Mouse (Mus musculus) hindbrain, embryonic 16.5 days (tissue): ENCODE measurements around the gene Tcea3. TPM values are rescaled to one million over a fixed set of nuclear protein-coding genes. Genes with fewer than 3 reads are reported as not detected.

Experiments used
- ATAC-seq: fragments of 200-750 bp; cut with Nextera tagmentation; 2 replicates; pipeline ENCODE4 v1.8.0; 2017; ENCODE audit warnings: moderate TSS enrichment, moderate library complexity
- H3K27ac ChIP-seq: fragments of 300-500 bp; sonication (generic); 2 replicates; pipeline ENCODE4 v1.5.1; 2014; ENCODE audit warnings: low read depth, mild to moderate bottlenecking, control low read depth, low read length, moderate library complexity
- H3K27me3 ChIP-seq: fragments of 300-500 bp; sonication (generic); replicated peaks from 2 replicates; pipeline ENCODE4 v1.6.1; 2014; ENCODE audit warnings: low read length; ENCODE audit not compliant: control insufficient read depth, insufficient read depth
- H3K36me3 ChIP-seq: fragments of 300-500 bp; sonication (generic); 2 replicates; pipeline ENCODE4 v1.6.1; 2014; ENCODE audit warnings: mild to moderate bottlenecking, low read length, moderate library complexity, mixed read lengths; ENCODE audit not compliant: control insufficient read depth, insufficient read depth
- H3K4me1 ChIP-seq: fragments of 300-500 bp; sonication (generic); 2 replicates; pipeline ENCODE4 v1.6.1; 2014; ENCODE audit warnings: low read depth, low read length; ENCODE audit not compliant: control insufficient read depth, insufficient read depth
- H3K4me2 ChIP-seq: fragments of 300-500 bp; sonication (generic); 2 replicates; pipeline ENCODE4 v1.6.1; 2014; ENCODE audit warnings: mild to moderate bottlenecking, low read length, control low read depth, moderate library complexity
- H3K4me3 ChIP-seq: fragments of 300-500 bp; sonication (generic); 2 replicates; pipeline ENCODE4 v1.5.1; 2014; ENCODE audit warnings: mild to moderate bottlenecking, low read length, control low read depth, moderate library complexity
- H3K9ac ChIP-seq: fragments of 300-500 bp; sonication (generic); 2 replicates; pipeline ENCODE4 v1.6.1; 2014; ENCODE audit warnings: low read depth, mild to moderate bottlenecking, control low read depth, low read length, moderate library complexity
- H3K9me3 ChIP-seq: fragments of 300-500 bp; sonication (generic); 2 replicates; pipeline ENCODE4 v1.6.1; 2014; ENCODE audit warnings: mild to moderate bottlenecking, low read length, moderate library complexity; ENCODE audit not compliant: control insufficient read depth
- whole genome bisulfite sequencing: fragments of 180-500 bp; shearing (Covaris S2); extraction: QIAGEN DNeasy Blood & Tissue Kit; methylation state at CpG from one replicate; pipeline ENCODE4 v1.1.7; 2014; 5-methylcytosine and 5-hydroxymethylcytosine counted together
- polyA plus RNA-seq: library from polyadenylated mRNA; unstranded; fragments of >200 nt; fragmentation: Nextera tagmentation; extraction: Ambion mirVana; gene quantifications from 2 replicates; pipeline ENCODE4 v1.2.1, GENCODE M21; 2015

Gene Tcea3
- polyA plus RNA-seq, 1 experiment from 2014 or later = 2.1 TPM

DNA sequence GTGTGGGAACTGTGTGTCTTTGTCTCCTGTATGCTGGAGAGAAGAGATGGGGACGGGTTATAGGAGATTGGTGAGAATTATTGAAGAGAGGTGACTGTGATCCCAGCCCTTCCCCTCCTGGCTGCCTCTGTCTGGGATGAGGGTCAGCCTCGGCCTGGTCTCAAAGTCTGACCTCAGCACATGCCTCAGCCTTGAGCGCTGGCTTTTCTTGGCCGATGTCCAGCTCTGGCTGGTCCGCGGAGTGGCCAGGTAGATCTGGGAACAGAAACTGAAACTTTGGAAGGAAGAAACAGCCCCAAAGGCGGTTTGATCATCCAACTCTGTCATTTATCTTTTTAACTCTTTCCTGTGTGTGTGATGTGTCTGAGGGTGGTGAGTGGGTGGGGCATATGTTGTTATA lies 33.9 kb upstream of the Tcea3 start:
- no peak for ATAC-seq

DNA sequence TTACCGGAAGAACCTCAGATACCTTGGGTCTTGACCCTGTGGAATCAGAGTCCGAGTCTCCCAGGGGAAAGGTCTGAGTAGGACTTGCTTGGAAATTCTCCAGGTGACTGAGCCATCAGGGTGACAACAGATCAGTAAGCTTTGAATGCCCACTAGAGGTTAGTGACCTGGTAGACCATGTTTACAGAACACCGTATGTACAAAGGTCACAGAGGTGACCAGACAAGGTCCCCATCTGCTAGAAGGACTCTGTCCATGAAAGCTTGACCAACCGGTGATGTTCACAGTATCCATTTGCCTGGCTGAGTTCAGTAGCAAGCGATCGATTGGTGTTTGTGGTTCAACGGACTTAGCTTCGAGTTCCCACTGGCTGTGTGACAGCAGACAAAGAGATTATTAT lies 32.7 kb upstream of the Tcea3 start:
- Histone ChIP-seq H3K27me3 (no peaks in the 10 kb centered on the region), H3K4me2 (no peak overlapping the region), H3K4me3 (no peak overlapping the region), H3K4me1 (peaks cover 13% of the 10 kb centered on the region), H3K36me3 (no peaks in the 10 kb centered on the region), H3K9me3 (no peaks in the 10 kb centered on the region), H3K9ac (no peak overlapping the region), H3K27ac (no peak overlapping the region)
- 86% methylated on average over 8 of the region's 8 CpGs for WGBS
- no peak for ATAC-seq

More for the DNA sequence above, 33.9 kb upstream of the Tcea3 start:
- H3K27ac ChIP-seq = no peak overlapping the region
- no peak overlapping the region for H3K9ac ChIP-seq
- peaks cover 2% of the 10 kb centered on the region; the same call in 1 of the 2 replicates for H3K27me3 ChIP-seq
- H3K4me1 ChIP-seq = peaks cover 6% of the 10 kb centered on the region
- WGBS = 74% methylated on average over 7 of the region's 7 CpGs
- no peak overlapping the region for H3K4me2 ChIP-seq
- H3K9me3 ChIP-seq = no peaks in the 10 kb centered on the region
- no peaks in the 10 kb centered on the region for H3K36me3 ChIP-seq
- H3K4me3 ChIP-seq = no peak overlapping the region

DNA sequence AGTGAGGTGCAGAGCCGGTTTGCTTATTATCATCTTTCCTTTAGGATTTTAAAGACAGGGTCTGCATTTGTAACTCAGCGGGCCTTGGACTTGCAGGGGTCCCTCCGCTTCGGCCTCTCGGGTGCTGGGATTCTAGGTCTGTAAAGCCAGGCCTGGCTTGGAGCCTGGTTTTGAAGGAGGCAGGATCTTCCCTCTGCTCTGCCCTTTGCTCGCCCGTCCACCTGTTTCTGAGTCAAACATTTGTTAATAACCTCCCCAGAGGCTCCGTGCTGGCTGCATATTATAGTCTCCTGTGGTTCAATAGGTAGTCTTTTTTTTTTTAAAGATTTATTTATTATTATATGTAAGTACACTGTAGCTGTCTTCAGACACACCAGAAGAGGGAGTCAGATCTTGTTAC lies 32.0 kb upstream of the Tcea3 start:
- 82% methylated on average over 8 of the region's 8 CpGs for WGBS
- Histone ChIP-seq H3K27ac (no peak overlapping the region), H3K36me3 (no peaks in the 10 kb centered on the region)

DNA sequence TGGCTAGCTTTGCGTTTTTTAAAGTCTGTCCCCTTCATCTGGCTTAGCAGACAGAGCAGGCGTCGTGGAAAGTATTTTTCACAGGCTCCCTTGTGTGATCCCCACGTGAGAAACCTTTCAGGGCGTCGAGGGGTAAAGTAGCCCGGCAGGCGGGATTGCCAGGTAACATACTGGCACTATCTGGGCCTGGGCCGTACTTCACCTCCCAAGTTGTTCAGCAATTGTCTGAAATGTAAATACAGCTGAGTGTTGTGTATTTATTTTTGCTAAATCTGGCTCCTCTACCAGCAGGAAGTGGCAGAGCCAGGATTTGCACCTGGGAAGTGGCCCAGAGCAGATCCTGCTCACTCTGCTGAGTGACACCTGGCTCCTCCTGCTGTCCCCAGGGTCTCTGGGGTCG lies 30.5 kb upstream of the Tcea3 start:
- Histone ChIP-seq H3K4me3 (no peak overlapping the region), H3K36me3 (no peaks in the 10 kb centered on the region), H3K4me1 (peaks cover 13% of the 10 kb centered on the region), H3K9ac (no peak overlapping the region), H3K4me2 (no peak overlapping the region), H3K27ac (no peak overlapping the region), H3K27me3 (no peaks in the 10 kb centered on the region), H3K9me3 (no peaks in the 10 kb centered on the region)
- WGBS = 61% methylated on average over 10 of the region's 10 CpGs
- ATAC-seq = no peak

More for the DNA sequence above, 32.0 kb upstream of the Tcea3 start:
- H3K4me1 ChIP-seq = peaks cover 13% of the 10 kb centered on the region
- no peak overlapping the region for H3K4me3 ChIP-seq
- H3K9me3 ChIP-seq = no peaks in the 10 kb centered on the region
- no peaks in the 10 kb centered on the region for H3K27me3 ChIP-seq
- ATAC-seq = no peak
- H3K9ac ChIP-seq = no peak overlapping the region
- no peak overlapping the region for H3K4me2 ChIP-seq

DNA sequence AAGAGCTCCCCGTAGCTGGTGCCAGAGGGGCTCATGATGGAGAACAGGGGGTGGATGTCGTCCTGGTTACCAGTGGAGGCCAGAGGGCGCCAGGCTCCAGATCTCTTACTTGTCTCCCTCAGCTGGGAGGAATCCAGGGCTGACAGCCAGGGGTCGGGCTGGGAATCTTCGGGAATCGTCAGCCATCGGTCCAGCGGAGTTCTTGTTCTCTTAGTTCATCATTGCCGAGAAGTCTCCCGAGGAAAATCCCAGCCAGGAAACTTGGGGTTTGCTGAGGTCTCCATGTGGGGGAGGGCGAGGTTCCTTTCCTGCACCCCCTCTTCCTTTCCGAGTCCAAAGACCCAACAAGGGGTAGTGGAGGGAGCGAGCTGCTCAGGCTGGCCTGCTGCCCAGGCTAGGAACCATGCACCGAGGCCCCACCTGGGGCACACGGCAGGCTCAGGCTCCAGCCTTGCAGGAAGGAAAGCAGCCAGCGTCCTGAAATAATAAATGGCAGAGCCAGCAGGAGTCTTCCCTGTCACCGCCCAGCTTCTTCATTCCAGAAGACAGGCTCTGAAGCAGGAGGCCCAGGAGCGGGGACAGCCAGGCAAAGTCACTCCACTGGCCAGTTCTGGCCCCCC lies 28.8 kb upstream of the Tcea3 start:
- H3K4me3 ChIP-seq = no peak overlapping the region
- 8% methylated on average over 18 of the region's 18 CpGs for WGBS

DNA sequence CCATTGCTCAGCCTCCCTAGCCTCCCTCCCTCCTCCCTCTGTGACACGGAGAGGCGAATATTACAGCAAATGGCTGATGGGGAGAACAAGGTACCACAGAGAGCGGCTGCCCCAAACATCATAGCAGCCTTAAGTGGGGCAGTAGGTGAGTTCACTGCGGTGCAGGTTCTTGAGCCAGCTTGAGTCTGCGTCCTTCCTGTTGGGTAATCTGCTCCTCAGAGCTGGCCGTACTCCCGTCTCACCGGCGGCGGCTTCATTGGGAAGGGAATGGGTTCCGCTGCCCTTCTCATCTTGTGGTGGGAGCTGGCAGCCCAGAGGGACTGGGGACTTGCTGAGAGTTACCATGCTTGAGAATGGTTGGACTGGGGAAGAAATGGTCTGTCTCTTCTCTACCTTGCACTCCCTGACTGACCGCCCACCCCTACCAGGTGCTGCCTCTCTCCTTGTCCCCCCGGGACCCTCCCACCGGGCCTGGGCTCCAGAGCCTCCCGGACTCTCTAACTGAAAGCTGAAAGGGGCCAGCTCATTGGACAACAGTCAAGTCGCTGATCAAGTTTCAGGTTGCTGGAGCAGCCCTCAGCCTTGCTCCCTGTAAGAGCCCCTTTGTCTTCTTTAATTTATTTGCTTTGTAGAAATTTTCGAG lies 27.3 kb upstream of the Tcea3 start:
- Histone ChIP-seq H3K4me2 (no peak overlapping the region), H3K27ac (no peak overlapping the region)
- 15% methylated on average over 17 of the region's 17 CpGs for WGBS

More for the DNA sequence above, 28.8 kb upstream of the Tcea3 start:
- Histone ChIP-seq H3K9ac (peak overlapping the region; percentile 50; the same call in 1 of the 2 replicates), H3K9me3 (no peaks in the 10 kb centered on the region), H3K27me3 (no peaks in the 10 kb centered on the region), H3K27ac (peak overlapping the region; percentile 78), H3K36me3 (no peaks in the 10 kb centered on the region), H3K4me1 (peaks cover 18% of the 10 kb centered on the region), H3K4me2 (peak overlapping the region; percentile 12)
- ATAC-seq = peak; percentile 78

DNA sequence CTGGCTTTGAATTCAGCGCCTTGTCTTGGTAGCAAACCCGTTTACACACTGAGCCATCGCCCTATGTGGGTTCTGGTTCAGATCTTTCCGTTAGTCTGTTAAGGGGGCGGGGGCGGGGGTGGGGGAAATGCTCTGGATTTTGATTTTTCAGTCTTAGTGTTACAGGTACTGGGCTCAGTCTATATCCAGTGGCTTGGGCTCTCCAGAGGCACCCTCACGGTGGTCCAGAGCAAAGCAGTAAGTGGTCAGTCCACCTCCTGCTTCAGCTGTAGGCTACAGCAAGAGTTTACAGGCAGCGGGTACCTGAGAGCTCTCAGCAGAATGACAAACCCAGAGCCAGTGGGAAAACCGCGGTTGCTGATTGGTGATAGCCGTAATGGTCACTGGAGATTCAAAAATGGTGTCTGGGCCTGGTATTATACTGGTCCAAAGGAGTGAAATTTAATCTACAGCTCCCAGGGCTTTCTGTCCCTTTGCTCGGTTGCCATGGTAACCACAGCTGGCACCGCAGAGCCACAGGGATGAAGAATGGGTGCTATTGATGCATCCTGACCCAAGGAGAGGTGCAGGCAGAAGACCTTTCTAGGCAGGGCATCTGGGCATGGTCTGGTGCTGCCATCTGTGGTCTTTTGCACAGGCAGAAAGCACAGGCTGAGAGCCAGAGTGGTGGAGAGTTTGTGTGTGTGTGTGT lies 23.8 kb upstream of the Tcea3 start:
- no peaks in the 10 kb centered on the region for H3K36me3 ChIP-seq
- peaks cover 21% of the 10 kb centered on the region for H3K4me1 ChIP-seq
- ATAC-seq = peak; percentile 88
- peak overlapping the region; percentile 69 for H3K27ac ChIP-seq
- H3K9ac ChIP-seq = 0 out of 2 replicates have a peak overlapping the region, but pooled peaks have one; percentile 38
- H3K4me3 ChIP-seq = no peak overlapping the region
- H3K4me2 ChIP-seq = no peak overlapping the region
- no peaks in the 10 kb centered on the region for H3K27me3 ChIP-seq
- no peaks in the 10 kb centered on the region for H3K9me3 ChIP-seq
- 50% methylated on average over 13 of the region's 13 CpGs for WGBS

More for the DNA sequence above, 27.3 kb upstream of the Tcea3 start:
- H3K9me3 ChIP-seq = no peaks in the 10 kb centered on the region
- no peaks in the 10 kb centered on the region for H3K36me3 ChIP-seq
- ATAC-seq = no peak
- H3K27me3 ChIP-seq = no peaks in the 10 kb centered on the region
- H3K4me1 ChIP-seq = peaks cover 28% of the 10 kb centered on the region
- H3K4me3 ChIP-seq = no peak overlapping the region
- H3K9ac ChIP-seq = no peak overlapping the region

DNA sequence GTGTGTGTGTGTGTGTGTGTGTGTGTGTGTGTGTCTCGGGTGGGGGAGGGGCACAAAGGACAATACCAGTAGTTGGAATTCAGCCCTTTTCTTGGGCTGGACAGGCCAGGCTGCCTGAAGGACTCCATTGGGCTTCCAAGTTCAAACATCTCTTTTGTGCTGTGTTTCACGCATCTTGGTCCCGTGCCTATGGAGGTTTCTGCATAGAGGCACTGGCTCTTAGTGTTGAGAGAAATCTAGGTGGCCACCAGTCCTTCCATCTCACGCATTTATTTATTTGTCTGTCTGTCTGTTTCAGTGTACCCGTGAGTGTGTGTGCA lies 23.3 kb upstream of the Tcea3 start:
- H3K9me3 ChIP-seq = no peaks in the 10 kb centered on the region
- whole genome bisulfite sequencing = 44% methylated on average over 4 of the region's 5 CpGs
- H3K4me2 ChIP-seq = no peak overlapping the region
- ATAC-seq = peak; percentile 70
- no peaks in the 10 kb centered on the region for H3K27me3 ChIP-seq
- no peaks in the 10 kb centered on the region for H3K36me3 ChIP-seq
- no peak overlapping the region for H3K4me3 ChIP-seq
- H3K9ac ChIP-seq = no peak overlapping the region
- H3K27ac ChIP-seq = peak overlapping the region; percentile 64
- peaks cover 16% of the 10 kb centered on the region for H3K4me1 ChIP-seq

DNA sequence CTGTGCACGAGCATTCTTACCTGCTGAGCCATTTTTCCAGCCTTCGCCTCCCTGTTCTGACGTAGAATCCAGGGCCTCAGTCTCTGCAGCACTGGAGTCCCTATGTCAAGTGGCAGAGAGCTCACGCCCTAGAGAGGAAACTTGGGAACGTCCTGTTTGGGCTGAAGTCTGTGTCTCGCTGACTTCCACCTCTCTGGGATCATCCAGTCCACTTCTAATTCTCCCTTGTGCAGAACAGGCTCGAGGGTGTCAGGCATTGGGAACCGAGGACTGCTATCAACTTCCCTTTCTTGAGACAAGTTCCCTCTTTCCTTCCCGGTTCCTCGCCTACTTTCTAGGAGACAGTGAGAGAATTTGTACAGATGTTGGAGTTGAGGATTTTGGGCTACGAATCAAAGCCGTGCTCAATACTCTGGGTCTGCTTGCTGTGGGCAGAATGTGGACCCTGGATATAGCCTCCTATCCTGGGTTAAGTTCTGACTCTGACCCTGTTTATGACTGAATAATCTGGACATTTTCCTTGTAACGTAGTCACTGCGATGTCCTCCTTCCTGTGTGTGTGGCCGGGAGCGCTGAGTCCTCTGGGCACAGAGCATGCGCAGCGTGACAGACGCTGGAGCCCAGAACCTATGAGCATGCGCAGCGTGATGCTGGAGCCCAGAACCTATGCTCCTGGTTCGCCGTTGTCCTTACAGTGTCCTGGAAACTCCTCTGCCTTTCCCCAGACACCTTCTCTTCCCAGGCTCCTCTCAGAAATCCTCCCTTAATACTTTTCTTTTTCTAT lies 22.7 kb upstream of the Tcea3 start:
- Histone ChIP-seq H3K4me2 (no peak overlapping the region), H3K9me3 (no peaks in the 10 kb centered on the region), H3K4me1 (peaks cover 15% of the 10 kb centered on the region), H3K27ac (peak overlapping the region; percentile 64), H3K4me3 (no peak overlapping the region), H3K36me3 (no peaks in the 10 kb centered on the region), H3K27me3 (no peaks in the 10 kb centered on the region), H3K9ac (no peak overlapping the region)
- no peak for ATAC-seq
- WGBS = 79% methylated on average over 23 of the region's 23 CpGs
